Mouse (Mus musculus): Measurements from ENCODE around the gene Nepn. TPM values are rescaled to one million over a fixed set of nuclear protein-coding genes. Genes with fewer than 3 reads are reported as not detected.
A peak's percentile ranks its signal among the peaks of the same experiment; 100 is the strongest.

The Nepn gene
- polyA plus RNA-seq, 1 experiment from 2014 or later: not detected

- no peak overlapping the region for H3K4me3 ChIP-seq (ENCODE audit: low read depth, low read length)
- DNase-seq (ENCODE audit: low spot score) (no peak), ATAC-seq (replicated peaks; ENCODE audit: insufficient number of reproducible peaks, low FRiP score, low TSS enrichment, low read depth) (no peak)
- no peak overlapping the region for H3K27ac ChIP-seq (replicated peaks; ENCODE audit: low read depth, low read length)
- WGBS: 93% methylated on average over 6 of the region's 6 CpGs
- no peak overlapping the region for H3K4me2 ChIP-seq (ENCODE audit: low read depth, low read length)
- H3K36me3 ChIP-seq (replicated peaks; ENCODE audit: control insufficient read depth, insufficient read depth, low read depth, low read length): no peaks in the 10 kb centered on the region; the same call in 1 of the 2 replicates
- H3K4me1 ChIP-seq (ENCODE audit: control insufficient read depth, insufficient read depth, low read length): no peaks in the 10 kb centered on the region
- no peaks in the 10 kb centered on the region for H3K9me3 ChIP-seq (replicated peaks; ENCODE audit: control insufficient read depth, low read length)
- no peak overlapping the region for H3K9ac ChIP-seq (replicated peaks; ENCODE audit: low read length)
- no peaks in the 10 kb centered on the region for H3K27me3 ChIP-seq (ENCODE audit: control insufficient read depth, insufficient read depth, low read length)
Observed at GRCm38 (mm10) chr10:52421716-52422115, 32.9 kb downstream of the Nepn start.

- 85% methylated on average over 2 of the region's 2 CpGs for WGBS
- DNase-seq (ENCODE audit: low spot score) (no peak), ATAC-seq (replicated peaks; ENCODE audit: insufficient number of reproducible peaks, low FRiP score, low TSS enrichment, low read depth) (no peak)
- H3K27ac ChIP-seq (replicated peaks; ENCODE audit: low read depth, low read length): no peak overlapping the region
- no peaks in the 10 kb centered on the region for H3K4me1 ChIP-seq (ENCODE audit: control insufficient read depth, insufficient read depth, low read length)
- no peak overlapping the region for H3K4me3 ChIP-seq (ENCODE audit: low read depth, low read length)
- no peak overlapping the region for H3K4me2 ChIP-seq (ENCODE audit: low read depth, low read length)
- no peak overlapping the region for H3K9ac ChIP-seq (replicated peaks; ENCODE audit: low read length)
- H3K36me3 ChIP-seq (replicated peaks; ENCODE audit: control insufficient read depth, insufficient read depth, low read depth, low read length): no peaks in the 10 kb centered on the region; the same call in 1 of the 2 replicates
- no peaks in the 10 kb centered on the region for H3K27me3 ChIP-seq (ENCODE audit: control insufficient read depth, insufficient read depth, low read length)
- no peaks in the 10 kb centered on the region for H3K9me3 ChIP-seq (replicated peaks; ENCODE audit: control insufficient read depth, low read length)
Observed at GRCm38 (mm10) chr10:52423097-52423496, 34.3 kb downstream of the Nepn start.

GRCm38 (mm10) chr10:52426314-52426980, 37.7 kb downstream of the Nepn start:
- no peaks in the 10 kb centered on the region for H3K4me1 ChIP-seq (ENCODE audit: control insufficient read depth, insufficient read depth, low read length)
- DNase-seq (ENCODE audit: low spot score) (no peak), ATAC-seq (replicated peaks; ENCODE audit: insufficient number of reproducible peaks, low FRiP score, low TSS enrichment, low read depth) (no peak)
- no peaks in the 10 kb centered on the region for H3K27me3 ChIP-seq (ENCODE audit: control insufficient read depth, insufficient read depth, low read length)
- no peak overlapping the region for H3K9ac ChIP-seq (replicated peaks; ENCODE audit: low read length)
- H3K9me3 ChIP-seq (replicated peaks; ENCODE audit: control insufficient read depth, low read length): no peaks in the 10 kb centered on the region
- no peak overlapping the region for H3K27ac ChIP-seq (replicated peaks; ENCODE audit: low read depth, low read length)
- no peak overlapping the region for H3K4me3 ChIP-seq (ENCODE audit: low read depth, low read length)
- no peak overlapping the region for H3K4me2 ChIP-seq (ENCODE audit: low read depth, low read length)
- no peaks in the 10 kb centered on the region for H3K36me3 ChIP-seq (replicated peaks; ENCODE audit: control insufficient read depth, insufficient read depth, low read depth, low read length)
- 85% methylated on average over 7 of the region's 7 CpGs for WGBS

GRCm38 (mm10) chr10:52427634-52428415, 39.1 kb downstream of the Nepn start:
- H3K4me3 ChIP-seq (ENCODE audit: low read depth, low read length): no peak overlapping the region
- ATAC-seq (replicated peaks; ENCODE audit: insufficient number of reproducible peaks, low FRiP score, low TSS enrichment, low read depth): no peak
- no peak overlapping the region for H3K27ac ChIP-seq (replicated peaks; ENCODE audit: low read depth, low read length)
- H3K4me2 ChIP-seq (ENCODE audit: low read depth, low read length): no peak overlapping the region
- 51% methylated on average over 2 of the region's 2 CpGs for WGBS
- no peaks in the 10 kb centered on the region for H3K36me3 ChIP-seq (replicated peaks; ENCODE audit: control insufficient read depth, insufficient read depth, low read depth, low read length)
- H3K9me3 ChIP-seq (replicated peaks; ENCODE audit: control insufficient read depth, low read length): no peaks in the 10 kb centered on the region
- no peak overlapping the region for H3K9ac ChIP-seq (replicated peaks; ENCODE audit: low read length)
- no peaks in the 10 kb centered on the region for H3K27me3 ChIP-seq (ENCODE audit: control insufficient read depth, insufficient read depth, low read length)
- no peak for DNase-seq (ENCODE audit: low spot score)
- no peaks in the 10 kb centered on the region for H3K4me1 ChIP-seq (ENCODE audit: control insufficient read depth, insufficient read depth, low read length)

DNA sequence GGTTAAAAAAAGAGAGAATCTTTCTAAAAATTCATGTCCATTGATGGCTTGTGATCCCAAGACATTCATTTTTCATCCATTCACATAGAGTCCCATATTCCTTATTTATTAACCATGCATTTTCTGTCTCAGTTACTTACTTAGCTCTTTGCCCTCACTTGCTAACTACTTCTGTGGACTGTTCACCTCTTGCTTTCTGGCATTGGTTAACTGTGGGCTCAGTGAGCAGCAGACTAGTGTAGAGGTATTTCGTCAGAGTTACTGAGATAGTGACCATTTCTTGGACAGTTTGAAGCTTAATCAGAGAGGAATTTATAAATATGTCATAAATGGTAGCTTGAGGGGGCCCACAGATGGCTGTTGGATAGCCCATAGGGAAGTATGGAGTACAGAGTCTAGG, 42.2 kb downstream of the Nepn start:
- ATAC-seq (replicated peaks; ENCODE audit: insufficient number of reproducible peaks, low FRiP score, low TSS enrichment, low read depth): 0 out of 2 replicates have a peak, but pooled peaks have one; percentile 23
- no peaks in the 10 kb centered on the region for H3K36me3 ChIP-seq (replicated peaks; ENCODE audit: control insufficient read depth, insufficient read depth, low read depth, low read length)
- 89% methylated on average over 1 of the region's 1 CpGs for WGBS

DNA sequence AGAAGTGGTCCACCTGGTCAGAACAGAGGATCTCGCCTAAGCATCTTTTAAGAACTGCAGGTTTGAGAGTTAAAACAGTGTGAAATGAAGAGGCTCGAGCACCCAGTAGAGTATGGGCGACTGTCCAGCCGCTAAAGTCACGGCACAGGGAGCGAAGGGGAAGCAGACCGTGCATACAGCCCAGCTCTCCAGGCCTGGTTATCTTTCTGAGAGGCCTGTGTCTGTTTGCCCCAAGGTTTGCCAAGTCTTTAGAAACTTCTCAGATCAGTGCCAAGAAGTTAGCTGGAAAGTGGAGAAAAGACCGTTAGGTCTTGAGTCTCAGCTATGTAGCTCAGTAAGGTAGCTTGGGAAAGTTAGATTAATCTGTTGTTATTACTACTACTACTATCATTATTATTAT, 46.1 kb downstream of the Nepn start:
- Histone ChIP-seq H3K36me3 (replicated peaks; ENCODE audit: control insufficient read depth, insufficient read depth, low read depth, low read length) (peaks cover 2% of the 10 kb centered on the region; the same call in 1 of the 2 replicates), H3K27me3 (ENCODE audit: control insufficient read depth, insufficient read depth, low read length) (no peaks in the 10 kb centered on the region), H3K27ac (replicated peaks; ENCODE audit: low read depth, low read length) (no peak overlapping the region), H3K4me1 (ENCODE audit: control insufficient read depth, insufficient read depth, low read length) (no peaks in the 10 kb centered on the region), H3K4me3 (ENCODE audit: low read depth, low read length) (no peak overlapping the region), H3K4me2 (ENCODE audit: low read depth, low read length) (no peak overlapping the region), H3K9me3 (replicated peaks; ENCODE audit: control insufficient read depth, low read length) (no peaks in the 10 kb centered on the region), H3K9ac (replicated peaks; ENCODE audit: low read length) (no peak overlapping the region)
- DNase-seq (ENCODE audit: low spot score) (no peak), ATAC-seq (replicated peaks; ENCODE audit: insufficient number of reproducible peaks, low FRiP score, low TSS enrichment, low read depth) (no peak)
- 95% methylated on average over 8 of the region's 8 CpGs for WGBS

More for the DNA sequence above, 42.2 kb downstream of the Nepn start:
- Histone ChIP-seq H3K9ac (replicated peaks; ENCODE audit: low read length) (no peak overlapping the region), H3K27ac (replicated peaks; ENCODE audit: low read depth, low read length) (no peak overlapping the region), H3K27me3 (ENCODE audit: control insufficient read depth, insufficient read depth, low read length) (no peaks in the 10 kb centered on the region), H3K4me3 (ENCODE audit: low read depth, low read length) (no peak overlapping the region), H3K9me3 (replicated peaks; ENCODE audit: control insufficient read depth, low read length) (no peaks in the 10 kb centered on the region), H3K4me2 (ENCODE audit: low read depth, low read length) (no peak overlapping the region), H3K4me1 (ENCODE audit: control insufficient read depth, insufficient read depth, low read length) (no peaks in the 10 kb centered on the region)
- no peak for DNase-seq (ENCODE audit: low spot score)

Other genes with a start within 250 kb of the Nepn start
- gene Ros1, start 193.7 kb upstream of the Nepn start, polyA plus RNA-seq (2014; fragmentation: Nextera tagmentation; extraction: Ambion mirVana): not detected in 2 replicates
- gene Dcbld1, start 155.4 kb upstream of the Nepn start, polyA plus RNA-seq (2014; fragmentation: Nextera tagmentation; extraction: Ambion mirVana): 20.9 and 21.3 TPM in 2 replicates
- gene Gm26741, start 30.2 kb upstream of the Nepn start, polyA plus RNA-seq (2014; fragmentation: Nextera tagmentation; extraction: Ambion mirVana): not detected in 2 replicates
- 17.3 TPM in 2 replicates for gene Gopc, start 6.8 kb upstream of the Nepn start, polyA plus RNA-seq (2014; fragmentation: Nextera tagmentation; extraction: Ambion mirVana)
- 14.4 and 16.2 TPM in 2 replicates for gene Nus1, start 28.6 kb downstream of the Nepn start, polyA plus RNA-seq (2014; fragmentation: Nextera tagmentation; extraction: Ambion mirVana)

Measured in embryonic facial prominence, embryonic 11.5 days (tissue).